Mouse (Mus musculus) urinary bladder, postnatal 0 days (tissue): ENCODE measurements around the gene Cmc1. TPM values are rescaled to one million over a fixed set of nuclear protein-coding genes. Genes with fewer than 3 reads are reported as not detected.

Source experiments
- polyA plus RNA-seq: library from polyadenylated mRNA; unstranded; fragments of >200 nt; fragmentation: Nextera tagmentation; extraction: Ambion mirVana; gene quantifications from 2 replicates; pipeline ENCODE4 v1.2.1, GENCODE M21; 2015

Cmc1 gene
- polyA plus RNA-seq, result 44.6 and 50.1 TPM in 2 replicates

DNA sequence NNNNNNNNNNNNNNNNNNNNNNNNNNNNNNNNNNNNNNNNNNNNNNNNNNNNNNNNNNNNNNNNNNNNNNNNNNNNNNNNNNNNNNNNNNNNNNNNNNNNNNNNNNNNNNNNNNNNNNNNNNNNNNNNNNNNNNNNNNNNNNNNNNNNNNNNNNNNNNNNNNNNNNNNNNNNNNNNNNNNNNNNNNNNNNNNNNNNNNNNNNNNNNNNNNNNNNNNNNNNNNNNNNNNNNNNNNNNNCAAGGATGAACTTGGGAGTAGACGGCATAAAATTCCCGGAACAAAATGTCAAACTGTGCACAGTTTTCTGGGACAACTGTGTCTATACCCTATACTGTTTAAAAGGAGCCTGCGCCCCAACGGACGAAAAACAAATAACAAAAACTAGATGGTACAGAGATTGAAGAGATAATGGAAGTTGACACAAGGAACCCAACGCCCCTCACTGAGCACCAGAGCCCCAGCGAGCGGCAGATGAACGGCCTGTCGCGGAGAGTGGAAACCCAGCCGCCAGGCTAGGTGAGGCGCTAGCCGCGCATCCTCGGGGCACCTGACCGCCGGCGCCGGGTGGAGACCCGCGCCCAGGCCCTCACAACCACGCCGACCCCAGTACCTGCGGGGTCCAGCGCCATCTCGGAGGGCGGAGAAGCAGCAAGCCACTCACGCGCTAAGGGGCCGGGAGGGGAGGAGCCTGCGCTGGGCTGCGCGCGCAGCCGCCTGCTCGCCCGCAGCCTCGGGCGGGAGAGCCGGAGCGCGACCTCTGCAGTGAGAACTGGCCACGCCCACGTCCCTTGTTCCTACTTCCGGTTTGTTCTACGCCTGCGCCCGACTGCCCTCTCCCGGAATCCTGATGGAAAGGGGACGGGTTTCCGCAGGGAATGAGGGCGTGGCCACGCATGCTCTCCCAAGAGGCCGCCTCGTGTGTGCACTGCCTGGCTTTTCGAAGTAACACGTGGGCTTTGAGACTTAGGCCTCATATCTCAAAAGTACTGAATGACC, at the start of gene Cmc1:
Gene Cmc1 (minus strand): TSS at position 771 of the 996 bp plus-strand sequence.

DNA sequence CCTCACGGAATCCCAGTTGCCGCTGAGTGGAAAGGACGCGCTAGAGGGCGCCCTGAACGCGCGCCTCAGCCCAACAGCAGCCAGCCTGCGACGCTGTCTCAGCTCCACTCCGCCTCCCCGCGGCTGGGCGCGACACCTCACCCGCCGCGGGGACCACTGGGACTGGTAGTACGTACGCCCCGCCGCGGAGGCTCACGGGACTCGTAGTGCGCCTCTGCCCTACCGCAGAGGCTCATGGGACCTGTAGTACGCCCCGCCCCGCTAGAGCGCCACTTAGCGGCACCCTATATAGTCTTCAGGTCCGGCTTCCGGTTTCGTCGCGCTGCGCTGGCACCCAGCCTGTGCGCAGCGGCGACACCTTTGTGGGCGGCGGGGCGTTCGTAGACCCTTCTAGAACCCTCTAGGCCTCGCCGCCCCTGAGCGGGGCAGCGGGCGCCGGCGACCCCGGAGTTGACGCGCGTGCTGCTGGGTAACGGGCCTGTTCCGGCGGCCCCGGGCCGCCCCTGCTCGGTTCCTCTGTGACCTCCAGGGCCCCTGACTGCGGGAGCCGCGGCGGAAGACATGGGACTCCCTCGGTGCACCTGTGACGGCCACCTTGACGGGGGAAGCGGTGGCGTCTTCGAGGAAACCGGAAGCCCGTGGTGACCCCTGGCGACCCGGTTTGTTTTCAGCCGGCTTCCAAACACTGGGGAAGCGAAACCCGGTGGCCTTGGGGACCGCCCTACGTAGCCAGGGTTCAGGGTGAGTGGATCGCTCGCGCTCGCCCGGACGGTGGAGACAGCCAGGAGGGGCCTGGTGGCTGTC, 109.6 kb downstream of the Cmc1 start, which contains the start of gene Azi2:
Gene Azi2 (plus strand): TSS at position 282 of the 804 bp plus-strand sequence.

Other genes starting within 250 kb of the Cmc1 start
- 56.4 and 61.5 TPM in 2 replicates for gene Azi2, start 109.7 kb downstream of the Cmc1 start, polyA plus RNA-seq